Mouse (Mus musculus): ENCODE data around the gene Prrc2b. TPM values are rescaled to one million over a fixed set of nuclear protein-coding genes. Genes with fewer than 3 reads are reported as not detected.

Gene Prrc2b
- polyA plus RNA-seq, 1 experiment: 35.1 TPM

DNA sequence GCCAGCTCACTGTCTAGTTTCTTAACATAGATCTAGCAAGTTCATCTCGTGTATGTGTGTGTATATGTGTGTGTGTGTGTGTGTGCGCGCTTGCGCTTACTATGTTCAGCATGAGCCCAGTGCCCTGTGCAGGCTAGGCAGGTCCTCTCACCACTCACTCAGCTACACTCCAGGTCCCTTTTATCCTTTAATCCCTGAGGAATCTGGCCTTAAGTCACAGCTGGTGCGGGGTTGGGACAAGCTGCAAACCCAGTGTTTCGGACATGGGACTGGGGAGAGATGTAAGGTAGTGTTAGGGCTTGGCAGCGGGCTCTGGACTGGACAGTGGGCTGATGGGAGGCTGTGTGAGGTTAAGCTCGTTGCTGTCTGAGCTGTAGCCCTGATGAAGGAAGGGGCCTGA lies 19.1 kb downstream of the Prrc2b start:
- H3K27me3 ChIP-seq (ENCODE audit: control insufficient read depth, insufficient read depth, low read length): no peaks in the 10 kb centered on the region
- no peak overlapping the region for H3K27ac ChIP-seq (ENCODE audit: insufficient read depth, low read length)
- peaks cover 31% of the 10 kb centered on the region; the same call in 1 of the 2 replicates for H3K4me1 ChIP-seq (ENCODE audit: control insufficient read depth, insufficient read depth, insufficient read length)
- TF ChIP-seq CTCF (IDR thresholded peaks at IDR 0.05; ENCODE audit: extremely low read depth, insufficient read depth, insufficient read length, insufficient replicate concordance) (no peak), POLR2A (IDR thresholded peaks at IDR 0.05; ENCODE audit: low read depth, low read length) (no peak)
- WGBS: 83% methylated on average over 8 of the region's 8 CpGs
- H3K4me3 ChIP-seq (ENCODE audit: extremely low read depth, insufficient read depth, insufficient read length): no peak overlapping the region
- DNase-seq (ENCODE audit: low read depth in 1 of 2, low spot score in 2 of 2): no peak
- H3K36me3 ChIP-seq (ENCODE audit: control insufficient read depth, insufficient read depth, low read length): no peaks in the 10 kb centered on the region

- peaks cover 25% of the 10 kb centered on the region for H3K4me1 ChIP-seq (ENCODE audit: control insufficient read depth, insufficient read depth, insufficient read length)
- H3K27me3 ChIP-seq (ENCODE audit: control insufficient read depth, insufficient read depth, low read length): no peaks in the 10 kb centered on the region
- H3K4me3 ChIP-seq (ENCODE audit: extremely low read depth, insufficient read depth, insufficient read length): no peak overlapping the region
- H3K27ac ChIP-seq (ENCODE audit: insufficient read depth, low read length): no peak overlapping the region
- DNase-seq (ENCODE audit: low read depth in 1 of 2, low spot score in 2 of 2): no peak
- H3K36me3 ChIP-seq (ENCODE audit: control insufficient read depth, insufficient read depth, low read length): no peaks in the 10 kb centered on the region
- 93% methylated on average over 14 of the region's 14 CpGs for WGBS
- TF ChIP-seq POLR2A (IDR thresholded peaks at IDR 0.05; ENCODE audit: low read depth, low read length) (no peak), CTCF (IDR thresholded peaks at IDR 0.05; ENCODE audit: extremely low read depth, insufficient read depth, insufficient read length, insufficient replicate concordance) (no peak)
Observed at GRCm38 (mm10) chr2:32171658-32172433, 21.0 kb downstream of the Prrc2b start.

- 0 out of 2 replicates have a peak overlapping the region, but pooled peaks have one; percentile 1 for H3K27ac ChIP-seq (ENCODE audit: insufficient read depth, low read length)
Observed at GRCm38 (mm10) chr2:32174170-32174741, 23.4 kb downstream of the Prrc2b start.

DNA sequence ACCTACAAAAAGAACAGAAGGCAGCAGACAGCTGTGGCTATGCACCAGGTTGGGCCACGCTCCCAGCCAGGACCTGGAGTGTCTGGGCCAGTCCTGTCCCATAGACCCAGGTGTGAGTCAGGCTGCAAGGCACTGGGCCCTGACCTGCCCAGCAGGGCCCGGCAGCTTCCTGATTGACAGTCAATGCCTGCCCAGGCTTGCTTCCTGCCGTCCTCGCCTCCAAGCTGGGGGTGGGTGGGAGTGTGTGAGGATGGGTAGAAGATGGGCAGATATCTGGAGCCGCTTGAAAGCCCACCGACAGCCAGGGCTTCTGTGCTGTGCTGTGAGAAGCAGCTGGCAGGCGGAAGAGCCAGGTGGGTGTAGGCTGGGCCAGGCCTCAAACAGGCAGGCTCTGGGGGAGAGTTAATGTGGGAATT lies 24.2 kb downstream of the Prrc2b start:
- Histone ChIP-seq H3K36me3 (ENCODE audit: control insufficient read depth, insufficient read depth, low read length) (no peaks in the 10 kb centered on the region), H3K4me1 (ENCODE audit: control insufficient read depth, insufficient read depth, insufficient read length) (peaks cover 21% of the 10 kb centered on the region), H3K27ac (ENCODE audit: insufficient read depth, low read length) (no peak overlapping the region), H3K27me3 (ENCODE audit: control insufficient read depth, insufficient read depth, low read length) (no peaks in the 10 kb centered on the region), H3K4me3 (ENCODE audit: extremely low read depth, insufficient read depth, insufficient read length) (no peak overlapping the region)
- TF ChIP-seq POLR2A (IDR thresholded peaks at IDR 0.05; ENCODE audit: low read depth, low read length) (no peak), CTCF (IDR thresholded peaks at IDR 0.05; ENCODE audit: extremely low read depth, insufficient read depth, insufficient read length, insufficient replicate concordance) (no peak)
- no peak for DNase-seq (ENCODE audit: low read depth in 1 of 2, low spot score in 2 of 2)
- 53% methylated on average over 7 of the region's 7 CpGs for WGBS

More at GRCm38 (mm10) chr2:32174170-32174741, 23.4 kb downstream of the Prrc2b start:
- no peaks in the 10 kb centered on the region for H3K36me3 ChIP-seq (ENCODE audit: control insufficient read depth, insufficient read depth, low read length)
- H3K4me3 ChIP-seq (ENCODE audit: extremely low read depth, insufficient read depth, insufficient read length): no peak overlapping the region
- TF ChIP-seq POLR2A (IDR thresholded peaks at IDR 0.05; ENCODE audit: low read depth, low read length): no peak
- TF ChIP-seq CTCF (IDR thresholded peaks at IDR 0.05; ENCODE audit: extremely low read depth, insufficient read depth, insufficient read length, insufficient replicate concordance): no peak
- DNase-seq (ENCODE audit: low read depth in 1 of 2, low spot score in 2 of 2): no peak
- WGBS: 88% methylated on average over 13 of the region's 13 CpGs
- peaks cover 23% of the 10 kb centered on the region for H3K4me1 ChIP-seq (ENCODE audit: control insufficient read depth, insufficient read depth, insufficient read length)
- no peaks in the 10 kb centered on the region for H3K27me3 ChIP-seq (ENCODE audit: control insufficient read depth, insufficient read depth, low read length)

DNA sequence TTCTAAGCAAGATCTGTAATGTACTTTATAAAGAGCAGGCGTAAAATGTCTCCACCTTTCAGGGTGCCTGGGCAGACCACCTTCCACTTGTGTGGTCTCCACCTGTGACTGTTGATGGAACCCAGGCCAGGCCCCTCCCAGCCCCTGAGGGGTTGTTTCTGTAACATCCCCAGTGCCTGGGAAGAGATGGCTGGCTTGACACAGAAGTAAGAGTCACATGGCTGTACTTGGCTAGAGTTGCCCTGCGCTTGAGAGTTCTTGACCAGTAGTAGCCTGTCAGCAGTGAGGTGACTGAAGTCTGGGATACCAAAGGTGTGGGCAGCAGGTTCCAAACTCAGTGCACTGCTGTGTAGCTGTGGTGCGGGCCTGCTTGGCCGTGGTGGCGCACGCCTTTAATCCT lies 24.6 kb downstream of the Prrc2b start:
- Histone ChIP-seq H3K27ac (ENCODE audit: insufficient read depth, low read length) (no peak overlapping the region), H3K27me3 (ENCODE audit: control insufficient read depth, insufficient read depth, low read length) (no peaks in the 10 kb centered on the region), H3K4me1 (ENCODE audit: control insufficient read depth, insufficient read depth, insufficient read length) (peaks cover 19% of the 10 kb centered on the region), H3K4me3 (ENCODE audit: extremely low read depth, insufficient read depth, insufficient read length) (no peak overlapping the region), H3K36me3 (ENCODE audit: control insufficient read depth, insufficient read depth, low read length) (no peaks in the 10 kb centered on the region)
- DNase-seq (ENCODE audit: low read depth in 1 of 2, low spot score in 2 of 2): no peak
- WGBS: 93% methylated on average over 6 of the region's 6 CpGs
- TF ChIP-seq POLR2A (IDR thresholded peaks at IDR 0.05; ENCODE audit: low read depth, low read length) (no peak), CTCF (IDR thresholded peaks at IDR 0.05; ENCODE audit: extremely low read depth, insufficient read depth, insufficient read length, insufficient replicate concordance) (no peak)

GRCm38 (mm10) chr2:32176848-32177247 lies 26.0 kb downstream of the Prrc2b start:
- no peak overlapping the region for H3K27ac ChIP-seq (ENCODE audit: insufficient read depth, low read length)
- H3K4me1 ChIP-seq (ENCODE audit: control insufficient read depth, insufficient read depth, insufficient read length): peaks cover 19% of the 10 kb centered on the region

More at GRCm38 (mm10) chr2:32176848-32177247, 26.0 kb downstream of the Prrc2b start:
- no peaks in the 10 kb centered on the region for H3K27me3 ChIP-seq (ENCODE audit: control insufficient read depth, insufficient read depth, low read length)
- H3K4me3 ChIP-seq (ENCODE audit: extremely low read depth, insufficient read depth, insufficient read length): no peak overlapping the region
- DNase-seq (ENCODE audit: low read depth in 1 of 2, low spot score in 2 of 2): no peak
- no peak for TF ChIP-seq POLR2A (IDR thresholded peaks at IDR 0.05; ENCODE audit: low read depth, low read length)
- no peak for TF ChIP-seq CTCF (IDR thresholded peaks at IDR 0.05; ENCODE audit: extremely low read depth, insufficient read depth, insufficient read length, insufficient replicate concordance)
- H3K36me3 ChIP-seq (ENCODE audit: control insufficient read depth, insufficient read depth, low read length): no peaks in the 10 kb centered on the region
- 47% methylated on average over 3 of the region's 3 CpGs for WGBS

All from spleen, adult 2 months (tissue).